Mouse (Mus musculus): ENCODE measurements around the gene Eya3.

DNA sequence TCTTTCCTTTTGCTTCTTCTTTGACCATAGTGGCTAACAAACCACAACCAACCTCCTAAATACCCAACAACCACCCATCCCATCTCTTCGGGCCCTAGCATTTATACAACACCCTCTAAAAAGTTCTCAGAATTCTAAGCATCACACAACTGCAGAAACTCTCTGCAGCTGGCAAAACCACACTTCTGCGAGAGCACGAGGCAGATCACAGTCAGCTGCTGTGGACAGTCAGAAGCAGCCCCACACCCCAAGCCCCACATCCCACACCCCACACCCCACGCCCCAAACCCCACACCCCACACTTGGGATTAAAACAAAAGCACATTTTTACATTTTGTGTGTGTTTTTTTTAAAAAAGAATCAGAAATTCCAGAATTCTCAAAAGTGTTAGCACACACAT lies 35.3 kb upstream of the Eya3 start:
- no peak for TF ChIP-seq POLR2A (IDR thresholded peaks at IDR 0.05; ENCODE audit: control insufficient read depth in 1 of 2, insufficient read depth in 1 of 2, low read depth in 1 of 2, low read length in 2 of 2, poor library complexity in 1 of 2)
- TF ChIP-seq ZNF384 (IDR thresholded peaks at IDR 0.05; ENCODE audit: low read depth, low read length): no peak
- TF ChIP-seq MYB (IDR thresholded peaks at IDR 0.05; ENCODE audit: low read depth, low read length): no peak
- no peak for TF ChIP-seq ZKSCAN1 (IDR thresholded peaks at IDR 0.05; ENCODE audit: low read depth, low read length)
